Mouse (Mus musculus) MEL (cell line): Measurements from ENCODE around the gene Fam214a.

Experiments
- CHD2 ChIP-seq: IDR thresholded peaks from 2 replicates; pipeline ENCODE4 v1.6.1; 2011; ENCODE audit warnings: low read length, improper control_type of control experiment
- CTCF ChIP-seq, 3 experiments: IDR thresholded peaks in 2 of 3; conservative IDR thresholded peaks in 1 of 3; 2 replicates each; pipeline ENCODE4 v1.5.1; 2011 to 2012; ENCODE audit warnings: low read length in 3 of 3, low read depth in 2 of 3, mild to moderate bottlenecking in 2 of 3, improper control_type of control experiment in 1 of 3, inconsistent platforms in 1 of 3, mixed read lengths in 1 of 3, moderate library complexity in 1 of 3; ENCODE audit not compliant: control insufficient read depth in 1 of 3, insufficient read depth in 1 of 3, poor library complexity in 1 of 3, severe bottlenecking in 1 of 3
- EP300 ChIP-seq, 2 experiments: IDR thresholded peaks; 2 replicates each; pipeline ENCODE4 v1.6.1; 2011; ENCODE audit warnings: improper control_type of control experiment in 2 of 2, low read length in 2 of 2, low read depth in 1 of 2, mild to moderate bottlenecking in 1 of 2
- KAT2A ChIP-seq: conservative IDR thresholded peaks from 2 replicates; pipeline ENCODE4 v1.6.1; 2012; ENCODE audit warnings: low read depth, low read length, improper control_type of control experiment, inconsistent platforms
- MAX ChIP-seq: IDR thresholded peaks from 2 replicates; pipeline ENCODE4 v1.6.1; 2011; ENCODE audit warnings: low read length, improper control_type of control experiment
- MEF2A ChIP-seq: IDR thresholded peaks from 2 replicates; pipeline ENCODE4 v1.6.1; 2014; ENCODE audit warnings: low read depth, mild to moderate bottlenecking, inconsistent platforms, low read length, improper control_type of control experiment; ENCODE audit not compliant: poor library complexity, insufficient replicate concordance, severe bottlenecking; ENCODE audit errors: extremely low read depth
- MXI1 ChIP-seq: IDR thresholded peaks from 2 replicates; pipeline ENCODE4 v1.6.1; 2011; ENCODE audit warnings: mild to moderate bottlenecking, low read depth, low read length, improper control_type of control experiment
- MYC ChIP-seq: IDR thresholded peaks from 2 replicates; pipeline ENCODE4 v1.6.1; 2011; ENCODE audit warnings: low read depth, mild to moderate bottlenecking, low read length, improper control_type of control experiment, moderate library complexity
- RAD21 ChIP-seq: IDR thresholded peaks from 2 replicates; pipeline ENCODE4 v1.6.1; 2011; ENCODE audit warnings: mild to moderate bottlenecking, low read depth, low read length, improper control_type of control experiment
- TAL1 ChIP-seq: IDR thresholded peaks from 2 replicates; pipeline ENCODE4 v1.6.1; 2012; ENCODE audit warnings: mild to moderate bottlenecking, inconsistent platforms, low read length, moderate library complexity, mixed read lengths
- USF1 ChIP-seq: IDR thresholded peaks from 2 replicates; pipeline ENCODE4 v1.6.1; 2014; ENCODE audit warnings: low read depth, mild to moderate bottlenecking, inconsistent platforms, low read length, improper control_type of control experiment, moderate library complexity
- ZC3H11A ChIP-seq: IDR thresholded peaks from 2 replicates; pipeline ENCODE4 v1.6.1; 2012; ENCODE audit warnings: low read depth, mild to moderate bottlenecking, inconsistent platforms, low read length, improper control_type of control experiment

- TF ChIP-seq MYC (no peak), CTCF (IDR thresholded peaks at IDR 0.05 in 2 of 3, conservative IDR thresholded peaks at IDR 0.05 in 1 of 3; ENCODE audit: control insufficient read depth in 1 of 3, insufficient read depth in 1 of 3, low read depth in 2 of 3, low read length in 3 of 3, poor library complexity in 1 of 3, severe bottlenecking in 1 of 3) (no peak), USF1 (no peak), TAL1 (no peak), CHD2 (no peak), MXI1 (no peak), EP300 (IDR thresholded peaks at IDR 0.05; ENCODE audit: low read depth in 1 of 2, low read length in 2 of 2) (no peak), ZC3H11A (no peak), RAD21 (no peak), KAT2A (no peak), MEF2A (no peak), MAX (no peak)
Measured at GRCm38 (mm10) chr9:74971191-74971976, 18.7 kb downstream of the Fam214a start.
